Mouse (Mus musculus) R1 (cell line): Measurements from ENCODE around the gene 4930432M17Rik.

Experiments
- DNase-seq: peaks from one replicate; pipeline ENCODE4 v3.0.0-alpha.2; 2018; ENCODE audit warnings: low read depth, low spot score

4930432M17Rik gene

GRCm38 (mm10) chr3:121670462-121670861 lies at the start of gene 4930432M17Rik:
Gene 4930432M17Rik, plus strand, starts transcription at chr3:121670762.
- DNase-seq, result no peak

- no peak for DNase-seq
Measured at GRCm38 (mm10) chr3:121625662-121626061, 44.9 kb upstream of the 4930432M17Rik start.

DNA sequence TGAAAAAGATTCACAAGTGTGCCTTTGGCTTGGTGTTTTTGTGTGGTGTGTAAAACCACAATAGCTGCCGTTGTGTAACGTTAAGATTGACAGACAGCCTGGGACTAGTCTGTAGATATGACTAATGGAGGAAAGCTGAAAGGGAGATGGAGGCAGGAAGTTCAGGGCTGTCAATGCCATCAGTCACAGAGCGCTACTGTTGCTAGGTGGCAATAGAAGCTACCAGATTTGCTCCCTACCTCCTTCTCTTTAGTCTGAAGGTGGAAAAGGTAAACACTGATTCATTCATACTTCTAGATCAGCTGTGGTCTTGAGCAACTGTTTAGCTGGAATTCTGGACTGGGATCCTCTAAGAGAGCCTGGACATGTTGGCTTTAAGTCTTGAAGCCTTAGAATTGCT lies 44.3 kb upstream of the 4930432M17Rik start:
- DNase-seq, result no peak

DNA sequence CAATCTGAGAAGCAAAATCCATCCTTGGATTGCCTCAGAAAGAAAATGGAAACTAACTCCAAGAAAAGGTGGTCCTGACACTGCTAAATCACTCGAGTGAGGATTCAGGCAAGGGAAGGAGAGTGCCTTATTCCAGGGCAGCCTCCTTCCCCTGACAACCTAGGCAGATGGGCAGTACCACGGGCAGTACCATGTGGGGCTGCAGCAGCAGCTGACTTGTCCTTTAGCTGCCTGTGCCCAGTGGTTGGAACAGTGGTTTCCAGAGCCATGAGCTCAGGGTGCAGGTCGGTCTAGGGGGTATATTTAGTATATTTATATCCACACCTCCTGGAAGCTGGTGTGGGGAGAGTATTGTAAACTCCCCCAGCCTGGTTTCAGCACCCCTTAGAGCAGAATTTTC lies 42.3 kb upstream of the 4930432M17Rik start:
- no peak for DNase-seq

DNA sequence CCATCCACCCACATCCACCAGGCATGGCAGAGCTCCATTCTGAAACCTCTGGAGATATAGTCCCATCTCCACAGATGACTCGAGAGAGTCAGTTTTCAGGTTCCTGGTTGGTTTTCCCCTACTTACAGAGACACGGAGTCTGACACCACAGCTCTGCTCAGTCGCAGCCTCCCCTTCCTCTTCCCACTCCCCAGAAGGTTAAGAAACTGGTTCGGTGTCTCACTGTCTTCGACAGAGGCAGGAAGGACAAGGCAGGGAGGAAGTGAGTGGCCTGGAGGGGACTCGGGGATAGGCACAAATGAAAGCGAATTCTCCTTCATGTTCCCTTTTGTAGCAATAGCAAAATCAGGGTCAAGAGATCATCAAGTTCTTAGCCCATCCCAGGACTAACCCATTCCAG lies 39.9 kb upstream of the 4930432M17Rik start:
- no peak for DNase-seq

DNA sequence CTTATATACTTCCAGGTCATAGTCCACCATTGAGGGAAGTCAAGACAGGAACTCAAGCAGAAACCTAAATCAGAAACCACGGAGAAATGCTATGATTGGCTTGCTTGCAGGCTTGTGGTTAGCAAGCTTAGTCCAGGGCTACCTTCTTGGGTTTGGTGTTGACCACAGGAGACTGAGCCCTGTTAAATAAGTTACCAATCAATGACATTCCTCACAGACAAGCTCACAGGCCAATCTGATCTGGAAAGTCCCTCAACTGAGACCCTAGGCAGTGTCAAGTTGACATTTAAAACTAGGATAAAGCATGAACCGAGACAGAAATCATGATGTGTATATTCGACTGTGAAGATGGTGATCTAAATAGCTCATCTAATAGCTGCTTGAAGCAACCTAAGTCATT lies 35.6 kb upstream of the 4930432M17Rik start:
- no peak for DNase-seq

- peak; percentile 62 for DNase-seq
Measured at GRCm38 (mm10) chr3:121635505-121635904, 35.1 kb upstream of the 4930432M17Rik start.

DNA sequence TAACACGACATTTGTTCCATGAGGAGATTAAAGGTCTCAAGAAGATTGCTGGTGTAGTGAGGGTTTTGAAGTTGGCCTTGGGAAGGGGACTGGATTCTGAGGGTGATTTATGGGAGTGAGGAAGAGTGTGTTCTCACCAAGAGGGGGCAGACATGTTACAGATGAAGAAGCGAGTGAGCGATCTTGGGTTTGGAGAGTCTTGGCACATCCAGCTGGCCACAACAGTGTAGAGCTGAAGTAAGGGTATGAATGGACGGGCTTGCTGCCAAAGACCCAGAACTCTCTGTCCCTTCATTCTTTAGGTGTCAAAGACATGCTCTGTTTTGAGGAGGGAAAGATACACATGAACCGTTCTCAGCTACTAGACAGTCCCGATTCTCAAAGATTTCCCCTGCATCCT lies 34.2 kb upstream of the 4930432M17Rik start:
- no peak for DNase-seq

DNA sequence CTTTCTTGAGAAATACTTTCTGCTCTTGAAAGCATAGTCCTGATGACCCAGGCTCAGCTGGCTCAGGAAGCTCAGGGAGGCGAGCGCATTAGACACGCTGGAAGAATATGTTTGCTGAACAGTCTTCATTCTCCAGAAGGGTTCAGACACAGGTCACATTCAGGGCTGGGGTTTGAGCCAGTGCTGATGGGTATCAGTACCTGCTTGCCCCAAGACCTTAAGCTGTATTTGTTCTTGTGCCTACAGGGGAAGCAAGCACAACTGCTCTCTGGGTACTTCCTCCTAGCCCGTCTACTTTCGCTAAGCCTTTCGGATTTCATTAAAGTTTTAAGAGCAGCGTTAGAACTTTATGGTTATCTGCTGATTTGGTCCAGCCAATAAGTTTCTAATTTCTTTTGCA lies 33.8 kb upstream of the 4930432M17Rik start:
- DNase-seq, result no peak

DNA sequence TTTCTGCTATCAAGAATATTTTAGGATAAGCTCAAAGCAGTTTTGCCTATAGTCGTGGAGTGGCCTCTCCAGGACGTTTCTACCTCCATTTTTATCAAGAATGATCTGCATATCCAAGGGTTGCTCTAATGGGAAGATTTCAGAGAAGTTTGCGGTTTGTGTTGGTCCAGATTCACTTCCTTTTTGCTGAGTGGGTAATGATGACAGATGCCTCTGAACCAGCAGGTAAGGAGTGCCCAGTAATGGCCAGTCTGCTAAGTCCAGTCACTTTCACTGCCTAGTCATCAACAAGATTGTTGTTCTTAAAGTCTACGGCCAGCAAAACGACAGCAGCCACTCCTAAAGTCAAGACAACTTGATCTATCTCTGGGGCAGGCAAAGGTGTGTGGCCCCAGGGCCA lies 32.8 kb upstream of the 4930432M17Rik start:
- DNase-seq, result no peak

DNA sequence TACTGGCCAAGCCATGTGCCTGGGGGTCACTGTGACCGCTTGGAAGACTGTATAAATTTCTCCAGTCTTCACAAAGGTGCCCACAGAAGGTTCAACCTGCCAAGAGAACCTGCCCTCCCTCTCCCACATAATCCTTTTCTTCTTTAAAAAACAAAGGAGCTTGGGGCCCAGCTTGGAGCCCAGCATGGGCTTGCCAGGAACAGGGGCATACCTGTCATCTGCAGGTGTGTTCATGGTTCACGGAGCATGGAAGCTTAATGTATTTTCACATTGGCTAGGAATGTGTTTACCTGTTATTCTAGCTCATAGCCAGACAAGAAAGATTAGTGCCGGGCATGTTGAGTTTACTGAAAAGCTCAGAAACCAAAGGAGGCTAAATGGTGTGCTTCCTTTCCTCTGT lies 32.3 kb upstream of the 4930432M17Rik start:
- DNase-seq, result no peak

DNA sequence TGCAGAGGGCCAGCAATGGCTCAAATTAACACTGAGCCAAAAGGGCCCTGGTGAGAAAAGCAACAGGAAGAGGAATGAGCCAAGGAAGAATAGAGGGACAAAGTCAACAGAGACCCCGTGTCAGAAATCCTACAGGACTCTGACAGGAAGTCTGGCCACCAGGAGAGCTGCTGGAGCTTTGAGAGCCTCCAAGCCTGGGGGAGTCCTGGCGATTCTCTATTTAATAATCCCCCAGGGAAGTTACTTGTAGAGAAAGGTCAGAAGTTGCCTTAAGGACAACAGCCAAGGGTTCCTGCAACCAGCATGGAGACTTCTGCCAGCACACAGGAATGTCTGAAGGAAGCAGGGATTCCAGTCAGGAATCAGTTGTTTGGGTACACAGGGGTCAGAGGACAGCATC lies 30.0 kb upstream of the 4930432M17Rik start:
- no peak for DNase-seq

DNA sequence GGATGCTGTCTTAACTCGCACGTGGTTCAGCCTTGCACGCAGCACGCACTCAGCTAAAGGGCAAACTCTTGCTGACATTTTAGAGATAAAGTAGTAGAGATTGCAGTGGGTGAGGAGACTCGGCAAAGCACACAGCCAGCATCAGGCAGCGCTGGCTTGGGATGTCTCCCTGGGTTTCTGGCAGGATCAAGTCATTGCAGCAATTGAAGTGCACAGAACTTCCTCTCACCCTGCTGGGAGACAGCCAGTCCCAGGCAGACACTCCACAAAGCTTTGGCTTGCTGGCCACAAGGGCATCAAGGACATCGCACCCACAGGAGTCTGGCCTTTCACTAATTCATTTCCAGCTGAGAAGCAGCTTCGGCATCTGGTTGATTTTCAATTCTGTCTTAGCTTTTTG lies 27.3 kb upstream of the 4930432M17Rik start:
- peak; percentile 30 for DNase-seq

GRCm38 (mm10) chr3:121645447-121645846 lies 25.1 kb upstream of the 4930432M17Rik start:
- no peak for DNase-seq

DNA sequence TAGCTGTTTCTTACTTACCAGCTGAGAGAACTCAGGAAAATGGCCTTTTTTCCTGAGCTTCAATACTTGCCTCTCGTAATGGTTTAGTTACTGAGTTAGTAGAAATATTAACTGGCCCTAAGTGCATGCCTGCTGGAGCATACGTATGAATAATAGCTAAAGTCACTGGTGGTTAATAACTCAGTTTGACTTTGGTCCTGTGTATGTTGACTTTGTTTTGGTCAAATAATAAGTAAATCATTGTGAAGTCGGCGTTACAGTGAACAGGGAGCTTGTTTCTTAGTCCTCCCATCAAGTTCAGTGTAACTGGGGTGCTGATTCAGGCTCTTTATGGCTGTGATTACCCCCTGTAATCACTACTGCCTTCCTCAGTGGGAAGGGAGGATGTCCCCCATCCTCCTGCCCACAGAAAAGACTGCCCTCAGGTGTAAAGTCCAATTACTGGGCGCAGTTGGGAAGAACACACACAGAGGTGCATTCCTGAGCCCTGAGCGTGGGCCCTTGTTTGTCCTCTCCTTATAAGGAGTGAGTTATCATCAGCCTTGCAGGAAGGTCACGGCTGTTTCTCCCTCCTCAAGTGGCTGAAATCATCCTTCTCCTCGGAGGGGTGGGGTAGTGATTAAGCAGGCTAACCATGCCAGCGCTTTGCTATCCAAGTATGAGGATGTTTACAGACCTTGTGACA lies 24.1 kb upstream of the 4930432M17Rik start:
- peak; percentile 54 for DNase-seq

DNA sequence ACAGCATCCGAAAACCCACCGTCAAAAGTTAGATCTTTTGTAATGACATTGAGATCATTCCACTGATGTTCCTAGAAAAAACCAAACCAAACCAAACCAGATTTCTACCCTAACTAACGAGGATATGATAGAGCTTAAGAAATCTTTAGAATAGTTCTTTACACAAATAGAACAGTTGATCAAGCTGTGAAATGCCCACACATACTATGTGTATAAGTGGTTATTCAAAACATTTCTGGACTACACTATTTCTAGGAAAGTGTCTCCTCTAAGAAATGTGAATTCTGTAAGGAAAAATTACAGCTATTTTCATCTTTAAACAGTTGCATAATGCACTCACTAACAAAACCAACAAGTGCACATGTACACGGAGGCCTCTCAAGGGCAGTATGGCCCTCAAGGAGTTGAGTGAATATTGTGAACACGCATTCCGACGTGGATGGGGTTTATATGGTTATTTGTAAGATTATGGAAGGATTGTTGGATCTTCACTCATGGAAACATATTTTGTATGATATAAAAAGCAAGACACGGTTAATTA lies 22.3 kb upstream of the 4930432M17Rik start:
- no peak for DNase-seq

DNA sequence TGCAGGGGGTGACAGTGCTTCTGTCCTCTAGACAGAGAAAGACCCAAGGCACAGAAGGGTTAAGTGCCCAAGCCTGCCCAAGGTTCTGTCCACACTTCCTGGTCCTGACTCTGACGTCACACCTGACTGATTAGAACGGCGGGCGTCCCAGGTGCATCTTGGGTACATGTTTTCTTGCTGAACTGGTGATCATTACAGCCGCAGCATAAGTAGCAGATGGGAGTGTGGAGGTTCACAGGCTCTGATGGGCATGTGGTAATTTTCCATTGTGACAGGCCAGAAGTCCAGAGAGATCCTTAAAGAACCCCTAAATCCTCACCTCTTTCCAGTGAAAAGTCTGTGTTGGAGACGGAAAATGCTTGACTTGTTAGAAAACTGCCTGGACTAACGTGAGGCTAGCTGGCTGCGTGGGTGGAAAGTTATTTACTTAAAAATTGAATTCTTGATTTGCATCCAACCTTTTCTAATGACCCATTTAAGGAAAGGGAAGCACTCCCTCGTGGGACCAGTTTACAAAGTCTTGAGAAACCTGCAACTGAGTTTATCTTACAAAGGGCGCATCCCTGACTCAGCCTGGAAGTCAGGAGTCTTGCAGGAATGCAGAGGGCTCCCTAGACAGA lies 20.4 kb upstream of the 4930432M17Rik start:
- peak; percentile 68 for DNase-seq

GRCm38 (mm10) chr3:121651710-121652109 lies 18.9 kb upstream of the 4930432M17Rik start:
- no peak for DNase-seq

DNA sequence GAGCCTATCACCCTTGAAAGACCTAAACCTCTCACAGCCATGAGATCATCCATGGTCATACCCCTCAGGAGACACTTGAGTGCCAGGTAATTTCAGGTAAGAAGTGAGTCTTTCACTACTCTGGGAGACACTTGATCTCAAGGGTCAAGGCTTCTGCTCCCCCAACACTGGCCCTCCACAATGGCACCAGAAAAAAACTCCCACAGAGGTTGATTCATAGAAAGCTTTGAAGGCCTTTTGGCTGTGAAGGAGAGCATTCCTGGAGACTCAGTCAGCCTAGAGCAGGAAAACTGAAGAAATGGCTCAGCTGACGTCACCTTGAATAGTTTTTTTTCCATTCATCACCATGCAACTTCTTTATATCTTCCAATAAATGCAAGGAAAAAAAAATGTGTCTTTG lies 18.4 kb upstream of the 4930432M17Rik start:
- no peak for DNase-seq

DNA sequence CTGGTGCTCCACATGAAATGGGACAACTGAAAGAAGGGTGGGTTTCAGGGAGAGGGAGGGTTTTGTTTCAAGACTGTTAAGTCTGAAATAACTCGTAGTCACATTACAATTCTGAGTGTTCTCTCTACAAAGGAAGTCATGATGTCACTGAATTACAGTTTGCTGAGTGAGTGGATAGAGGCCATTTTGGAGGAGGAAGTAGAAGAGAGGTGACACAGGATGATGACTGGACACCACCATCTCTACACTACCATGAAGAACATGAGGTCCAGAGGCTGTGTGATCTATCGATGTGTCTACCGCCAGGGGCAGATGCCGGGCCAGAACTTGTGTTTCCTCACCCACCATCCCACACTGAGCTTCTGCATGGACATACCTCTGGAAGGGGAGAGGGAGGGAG lies 13.6 kb upstream of the 4930432M17Rik start:
- no peak for DNase-seq

DNA sequence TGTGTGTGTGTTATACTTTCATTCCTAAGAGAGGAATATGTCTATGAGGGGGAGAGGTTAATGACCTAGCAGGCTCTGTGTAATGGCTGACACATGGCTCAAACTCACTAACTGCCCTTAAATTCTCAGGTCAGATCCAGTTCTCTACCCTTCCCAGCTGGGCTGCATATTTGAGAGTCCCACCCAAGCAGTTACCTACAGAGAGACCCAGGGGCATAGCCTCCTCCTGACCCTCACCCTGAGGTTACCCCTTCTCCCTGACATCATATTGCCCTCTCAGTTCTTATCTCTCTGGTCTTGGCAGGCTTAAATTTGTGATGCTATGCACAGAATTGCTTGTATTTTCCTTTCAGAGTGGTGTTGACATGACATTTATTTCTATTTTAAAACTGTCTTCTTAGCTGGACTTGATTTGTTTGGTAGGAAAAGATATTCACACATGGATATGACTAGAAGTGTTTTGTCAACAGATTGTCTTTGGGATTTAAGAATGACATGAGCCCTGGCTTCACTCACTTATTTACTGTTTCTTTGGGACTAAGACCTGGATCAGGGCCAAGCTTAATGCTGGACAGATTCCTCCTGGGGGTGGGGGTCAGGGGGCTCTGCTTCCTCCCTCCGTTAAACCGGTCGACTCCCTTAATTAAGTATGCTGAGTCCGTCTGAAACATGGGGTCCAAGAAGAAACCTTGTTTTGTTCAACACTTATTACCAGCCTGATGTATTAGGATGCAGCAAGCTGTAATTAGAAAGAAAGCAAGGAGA lies 7.7 kb upstream of the 4930432M17Rik start:
- no peak for DNase-seq

DNA sequence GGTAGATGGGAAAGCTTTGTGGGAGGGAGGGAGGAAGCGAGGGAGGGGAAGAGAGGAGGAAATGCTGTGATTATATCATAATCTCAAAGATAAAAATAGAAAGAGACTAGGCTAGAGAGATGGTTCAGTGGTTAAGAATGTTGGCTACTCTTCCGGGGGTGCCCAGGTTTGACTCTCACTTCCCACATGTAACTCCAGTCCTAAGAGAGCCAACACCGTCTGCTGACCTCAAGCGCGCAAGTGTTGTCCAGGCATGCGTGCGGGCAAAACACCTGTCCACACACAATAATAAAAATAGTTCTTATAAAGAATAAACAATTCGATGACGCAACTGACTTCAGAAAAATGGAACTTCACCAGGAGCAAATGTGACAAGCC lies 7.1 kb upstream of the 4930432M17Rik start:
- no peak for DNase-seq
